Mouse (Mus musculus) neural tube, embryonic 13.5 days (tissue): Measurements from ENCODE around the gene Pusl1. TPM values are rescaled to one million over a fixed set of nuclear protein-coding genes. Genes with fewer than 3 reads are reported as not detected.

Source experiments
- ATAC-seq: fragments of 200-750 bp; cut with Nextera tagmentation; 2 replicates; pipeline ENCODE4 v1.8.0; 2017; ENCODE audit warnings: low read depth, mild to moderate bottlenecking, moderate TSS enrichment, moderate library complexity
- H3K27ac ChIP-seq: fragments of 300-500 bp; sonication (generic); replicated peaks from 2 replicates; pipeline ENCODE4 v1.5.1; 2015; ENCODE audit warnings: moderate library complexity, mild to moderate bottlenecking, inconsistent platforms
- H3K27me3 ChIP-seq: fragments of 300-500 bp; sonication (generic); 2 replicates; pipeline ENCODE4 v1.6.1; 2015; ENCODE audit warnings: mild to moderate bottlenecking, inconsistent platforms
- H3K36me3 ChIP-seq: fragments of 300-500 bp; sonication (generic); 2 replicates; pipeline ENCODE4 v1.6.1; 2015; ENCODE audit warnings: mild to moderate bottlenecking, inconsistent platforms
- H3K4me1 ChIP-seq: fragments of 300-500 bp; sonication (generic); replicated peaks from 2 replicates; pipeline ENCODE4 v1.6.1; 2015; ENCODE audit warnings: inconsistent platforms
- H3K4me2 ChIP-seq: fragments of 300-500 bp; sonication (generic); 2 replicates; pipeline ENCODE4 v1.6.1; 2015; ENCODE audit warnings: inconsistent platforms, mild to moderate bottlenecking, moderate library complexity
- H3K4me3 ChIP-seq: fragments of 300-500 bp; sonication (generic); 2 replicates; pipeline ENCODE4 v1.5.1; 2015; ENCODE audit warnings: mild to moderate bottlenecking, inconsistent platforms
- H3K9ac ChIP-seq: fragments of 300-500 bp; sonication (generic); 2 replicates; pipeline ENCODE4 v1.6.1; 2015; ENCODE audit warnings: moderate library complexity, mild to moderate bottlenecking, inconsistent platforms
- H3K9me3 ChIP-seq: fragments of 300-500 bp; sonication (generic); 2 replicates; pipeline ENCODE4 v1.6.1; 2016; ENCODE audit warnings: inconsistent platforms
- WGBS: fragments of 180-500 bp; shearing (Covaris S2); methylation state at CpG from one replicate; pipeline ENCODE4 v1.1.7; 2015; 5-methylcytosine and 5-hydroxymethylcytosine counted together
- polyA plus RNA-seq: library from polyadenylated mRNA; unstranded; fragments of >200 nt; fragmentation: Nextera tagmentation; extraction: Ambion mirVana; gene quantifications from 2 replicates; pipeline ENCODE4 v1.2.1, GENCODE M21; 2015

The Pusl1 gene
- polyA plus RNA-seq, 1 experiment from 2014 or later = 51.5 TPM

DNA sequence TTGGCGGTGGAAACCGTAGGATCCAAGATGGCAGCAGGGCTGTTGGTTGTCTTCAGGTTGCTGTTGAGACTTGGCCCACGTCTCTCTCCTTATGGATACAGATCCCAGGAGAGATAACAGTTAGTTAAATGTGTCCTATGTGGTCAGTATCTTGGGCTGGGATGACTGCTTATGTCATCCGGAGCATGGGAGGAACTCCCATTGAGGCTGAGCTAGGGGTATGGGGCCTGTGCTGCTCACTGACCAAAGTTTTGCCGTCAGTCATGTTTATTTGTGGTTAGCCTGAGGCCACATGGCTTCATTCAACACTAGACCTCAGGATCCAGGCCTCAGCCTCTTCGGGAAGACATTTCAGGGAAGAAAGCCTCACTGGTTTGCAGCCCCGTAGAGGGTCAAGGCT is 20.2 kb downstream of the Pusl1 start:
- no peaks in the 10 kb centered on the region for H3K27me3 ChIP-seq
- H3K9ac ChIP-seq = no peak overlapping the region
- WGBS = 94% methylated on average over 7 of the region's 7 CpGs
- ATAC-seq = no peak
- H3K4me3 ChIP-seq = no peak overlapping the region
- H3K4me1 ChIP-seq = peaks cover 33% of the 10 kb centered on the region
- peaks cover 50% of the 10 kb centered on the region for H3K36me3 ChIP-seq
- no peaks in the 10 kb centered on the region for H3K9me3 ChIP-seq
- no peak overlapping the region for H3K27ac ChIP-seq
- no peak overlapping the region for H3K4me2 ChIP-seq

- peak within 1 kb of the TSS; percentile 69 for H3K27ac ChIP-seq
- peaks cover 50% of the 10 kb centered on the region for H3K36me3 ChIP-seq
- peaks cover 33% of the 10 kb centered on the region for H3K4me1 ChIP-seq
- peak within 1 kb of the TSS; percentile 77 for H3K4me3 ChIP-seq
- H3K4me2 ChIP-seq = peak within 1 kb of the TSS; percentile 99
- H3K9me3 ChIP-seq = no peaks in the 10 kb centered on the region
- peak; percentile 96 for ATAC-seq
- WGBS = under 1% methylated on average over 63 of the region's 63 CpGs
- peak within 1 kb of the TSS; percentile 93 for H3K9ac ChIP-seq
- H3K27me3 ChIP-seq = no peaks in the 10 kb centered on the region
Observed at GRCm38 (mm10) chr4:155869317-155870033, 22.1 kb downstream of the Pusl1 start, which contains the start of the genes Cptp and Ints11. Gene Cptp, minus strand, starts transcription at chr4:155869440. Gene Ints11, plus strand, starts transcription at chr4:155869546.

DNA sequence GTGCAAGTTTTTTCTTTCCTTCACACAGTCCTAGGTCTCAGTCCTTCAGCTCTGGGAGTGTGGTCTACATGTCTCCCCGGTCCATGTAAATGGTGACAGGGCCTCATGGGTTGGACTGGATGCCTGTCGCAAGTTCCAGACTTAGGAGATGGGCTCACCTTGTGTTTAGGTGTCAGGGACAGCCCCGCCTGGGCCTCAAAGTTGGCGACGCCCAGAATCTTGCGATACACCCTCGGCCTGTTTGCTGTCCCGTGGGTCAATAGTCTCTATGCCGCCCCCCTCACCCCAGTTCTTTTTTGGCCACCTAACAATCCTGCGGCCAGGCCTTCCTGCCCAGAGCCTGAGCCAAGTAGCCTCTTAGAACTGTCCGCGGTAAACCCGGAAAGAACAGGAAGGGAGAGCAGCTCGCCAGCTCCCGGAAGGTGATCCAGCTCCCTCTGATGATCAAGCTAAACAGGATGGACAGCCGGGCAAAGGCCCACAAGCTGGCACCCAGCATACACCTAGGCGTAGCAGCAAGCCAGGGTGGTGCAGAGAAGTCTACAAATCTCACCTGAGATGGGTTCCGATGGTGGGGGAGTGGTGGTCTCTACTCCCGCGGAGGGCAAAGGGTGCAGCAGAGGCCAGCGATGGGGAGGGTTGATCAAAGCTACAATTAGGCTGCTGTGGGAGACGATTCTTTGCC is 22.8 kb downstream of the Pusl1 start:
- Histone ChIP-seq H3K9ac (peak overlapping the region; percentile 91), H3K4me2 (peak overlapping the region; percentile 99), H3K36me3 (peaks cover 43% of the 10 kb centered on the region), H3K4me1 (peaks cover 33% of the 10 kb centered on the region), H3K4me3 (peak overlapping the region; percentile 77), H3K27ac (peak overlapping the region; percentile 38; the same call in 1 of the 2 replicates), H3K9me3 (no peaks in the 10 kb centered on the region), H3K27me3 (no peaks in the 10 kb centered on the region)
- 10% methylated on average over 22 of the region's 22 CpGs for WGBS
- peak; percentile 57 for ATAC-seq

GRCm38 (mm10) chr4:155863001-155863400 is 28.6 kb downstream of the Pusl1 start, which contains the start of gene Tas1r3:
Gene Tas1r3, minus strand, starts transcription at chr4:155863362.
- no peaks in the 10 kb centered on the region for H3K27me3 ChIP-seq
- H3K4me1 ChIP-seq = peaks cover 4% of the 10 kb centered on the region; the same call in 1 of the 2 replicates
- WGBS = 83% methylated on average over 5 of the region's 5 CpGs
- no peak for ATAC-seq
- H3K36me3 ChIP-seq = peaks cover 75% of the 10 kb centered on the region
- H3K27ac ChIP-seq = no peak within 1 kb of the TSS
- H3K9me3 ChIP-seq = no peaks in the 10 kb centered on the region
- no peak within 1 kb of the TSS for H3K4me3 ChIP-seq
- no peak within 1 kb of the TSS for H3K9ac ChIP-seq
- no peak within 1 kb of the TSS for H3K4me2 ChIP-seq

DNA sequence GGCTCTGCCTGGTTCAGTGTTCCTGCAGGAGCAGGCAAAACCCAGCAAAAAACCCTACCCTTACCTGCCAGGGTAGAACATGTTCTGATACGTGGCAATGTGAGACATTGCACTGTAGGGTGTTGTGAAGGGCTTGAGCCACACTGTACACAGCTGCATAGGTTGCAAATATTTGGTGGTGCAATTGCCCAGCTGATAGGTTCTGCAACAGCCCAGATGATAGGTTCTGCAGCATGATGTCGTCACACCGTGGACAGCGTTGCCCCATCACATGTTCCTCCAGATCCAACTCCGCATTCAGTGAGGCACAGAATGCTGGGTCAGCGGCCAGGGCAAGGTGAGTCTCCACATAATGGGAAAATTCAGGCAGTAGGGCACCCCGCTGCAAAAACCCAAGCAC is 29.8 kb downstream of the Pusl1 start:
- Histone ChIP-seq H3K4me3 (no peak overlapping the region), H3K27me3 (no peaks in the 10 kb centered on the region), H3K9me3 (no peaks in the 10 kb centered on the region), H3K4me2 (no peak overlapping the region), H3K4me1 (no peaks in the 10 kb centered on the region), H3K27ac (no peak overlapping the region), H3K9ac (no peak overlapping the region), H3K36me3 (peaks cover 83% of the 10 kb centered on the region)
- ATAC-seq = no peak
- 88% methylated on average over 7 of the region's 7 CpGs for WGBS

GRCm38 (mm10) chr4:155859318-155859717 is 32.3 kb downstream of the Pusl1 start:
- ATAC-seq = no peak
- no peak overlapping the region for H3K9ac ChIP-seq
- H3K27me3 ChIP-seq = no peaks in the 10 kb centered on the region
- H3K36me3 ChIP-seq = peaks cover 85% of the 10 kb centered on the region
- no peaks in the 10 kb centered on the region for H3K9me3 ChIP-seq
- H3K4me1 ChIP-seq = no peaks in the 10 kb centered on the region
- H3K4me3 ChIP-seq = no peak overlapping the region
- 28% methylated on average over 13 of the region's 13 CpGs for WGBS
- no peak overlapping the region for H3K4me2 ChIP-seq
- no peak overlapping the region for H3K27ac ChIP-seq

- Histone ChIP-seq H3K4me1 (peaks cover 4% of the 10 kb centered on the region; the same call in 1 of the 2 replicates), H3K27me3 (no peaks in the 10 kb centered on the region), H3K36me3 (peaks cover 90% of the 10 kb centered on the region), H3K4me2 (no peak overlapping the region), H3K9me3 (no peaks in the 10 kb centered on the region), H3K4me3 (no peak overlapping the region), H3K9ac (no peak overlapping the region), H3K27ac (no peak overlapping the region)
- ATAC-seq = no peak
- 91% methylated on average over 3 of the region's 3 CpGs for WGBS
Observed at GRCm38 (mm10) chr4:155856881-155857280, 34.7 kb downstream of the Pusl1 start.

GRCm38 (mm10) chr4:155856071-155856470 is 35.5 kb downstream of the Pusl1 start:
- no peaks in the 10 kb centered on the region for H3K9me3 ChIP-seq
- H3K27me3 ChIP-seq = no peaks in the 10 kb centered on the region
- H3K4me2 ChIP-seq = no peak overlapping the region
- H3K4me1 ChIP-seq = peaks cover 12% of the 10 kb centered on the region
- no peak overlapping the region for H3K27ac ChIP-seq
- peaks cover 82% of the 10 kb centered on the region for H3K36me3 ChIP-seq
- 93% methylated on average over 12 of the region's 12 CpGs for WGBS
- H3K4me3 ChIP-seq = no peak overlapping the region
- ATAC-seq = no peak
- no peak overlapping the region for H3K9ac ChIP-seq

DNA sequence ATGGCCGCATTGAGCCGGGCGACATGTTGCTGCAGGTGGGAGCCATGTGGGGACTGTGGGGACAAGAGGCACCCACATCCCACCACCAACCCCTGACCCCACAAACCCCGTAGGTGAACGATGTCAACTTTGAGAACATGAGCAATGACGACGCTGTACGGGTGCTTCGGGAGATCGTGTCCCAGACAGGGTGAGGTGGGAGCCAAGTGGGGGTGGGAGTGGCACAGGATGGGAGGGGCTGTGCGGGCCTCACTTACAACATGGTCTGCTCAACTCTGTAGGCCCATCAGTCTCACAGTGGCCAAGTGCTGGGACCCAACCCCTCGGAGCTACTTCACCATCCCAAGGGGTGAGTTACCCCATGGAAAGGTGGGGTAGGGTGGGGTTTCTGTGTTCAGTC is 36.6 kb downstream of the Pusl1 start:
- Histone ChIP-seq H3K4me2 (no peak overlapping the region), H3K27me3 (no peaks in the 10 kb centered on the region), H3K4me1 (peaks cover 23% of the 10 kb centered on the region), H3K4me3 (no peak overlapping the region), H3K9ac (no peak overlapping the region), H3K27ac (no peak overlapping the region), H3K36me3 (peaks cover 71% of the 10 kb centered on the region), H3K9me3 (no peaks in the 10 kb centered on the region)
- ATAC-seq = no peak
- 98% methylated on average over 12 of the region's 12 CpGs for WGBS

DNA sequence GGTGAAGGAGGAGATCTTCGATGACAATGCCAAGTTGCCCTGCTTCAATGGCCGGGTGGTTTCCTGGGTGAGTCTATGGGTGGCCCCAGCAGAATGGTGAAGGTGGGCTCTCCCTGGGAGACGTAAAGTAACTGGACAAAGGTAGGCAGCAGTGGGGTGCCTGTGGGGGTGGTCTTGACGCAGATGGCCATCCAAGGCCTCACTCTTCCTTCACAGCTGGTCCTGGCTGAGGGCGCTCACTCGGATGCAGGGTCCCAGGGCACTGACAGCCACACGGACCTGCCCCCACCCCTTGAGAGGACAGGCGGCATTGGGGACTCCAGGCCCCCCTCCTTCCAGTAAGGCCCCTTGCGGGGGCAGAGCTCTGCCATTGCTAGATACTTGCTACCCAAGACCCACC is 38.2 kb downstream of the Pusl1 start:
- WGBS = 90% methylated on average over 9 of the region's 9 CpGs
- Histone ChIP-seq H3K4me1 (peaks cover 38% of the 10 kb centered on the region), H3K4me3 (no peak overlapping the region), H3K9ac (no peak overlapping the region), H3K9me3 (no peaks in the 10 kb centered on the region), H3K4me2 (no peak overlapping the region), H3K36me3 (peaks cover 55% of the 10 kb centered on the region), H3K27ac (no peak overlapping the region), H3K27me3 (no peaks in the 10 kb centered on the region)
- no peak for ATAC-seq

- H3K4me1 ChIP-seq = peaks cover 46% of the 10 kb centered on the region
- no peak overlapping the region for H3K4me3 ChIP-seq
- H3K9ac ChIP-seq = no peak overlapping the region
- no peaks in the 10 kb centered on the region for H3K9me3 ChIP-seq
- no peaks in the 10 kb centered on the region for H3K27me3 ChIP-seq
- no peak overlapping the region for H3K27ac ChIP-seq
- ATAC-seq = no peak
- peaks cover 41% of the 10 kb centered on the region for H3K36me3 ChIP-seq
- 85% methylated on average over 2 of the region's 2 CpGs for WGBS
- no peak overlapping the region for H3K4me2 ChIP-seq
Observed at GRCm38 (mm10) chr4:155851951-155852411, 39.6 kb downstream of the Pusl1 start.

DNA sequence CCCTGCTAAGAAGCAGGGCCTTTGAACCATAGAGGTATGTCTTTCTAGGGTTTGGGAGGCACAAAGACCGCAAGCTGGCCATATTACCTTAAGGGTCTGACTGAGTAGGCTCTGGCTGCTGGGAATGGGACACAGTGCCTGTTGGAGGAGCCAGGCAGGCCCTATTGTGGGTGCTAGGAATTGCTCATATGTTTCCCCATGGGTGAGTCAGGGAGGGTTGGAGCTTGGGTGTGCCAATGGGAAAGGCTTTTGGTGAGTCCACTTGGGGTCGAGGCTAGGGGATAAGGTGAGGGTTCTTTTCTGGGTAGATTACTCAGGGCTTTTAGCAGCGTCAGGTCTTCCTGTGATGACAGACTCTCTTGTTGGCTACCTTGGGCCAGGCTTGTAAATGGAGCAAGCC is 40.2 kb downstream of the Pusl1 start:
- Histone ChIP-seq H3K4me3 (no peak overlapping the region), H3K36me3 (peaks cover 34% of the 10 kb centered on the region), H3K27me3 (no peaks in the 10 kb centered on the region), H3K9me3 (no peaks in the 10 kb centered on the region), H3K27ac (no peak overlapping the region), H3K4me1 (peaks cover 51% of the 10 kb centered on the region), H3K4me2 (no peak overlapping the region), H3K9ac (no peak overlapping the region)
- 90% methylated on average over 3 of the region's 3 CpGs for WGBS
- no peak for ATAC-seq
